ENCODE assay signal across 12 mouse cellular contexts in genomic region chr14:52108025-52108424, GRCm38 (mm10). TPM values are rescaled to one million over a fixed set of nuclear protein-coding genes. Genes with fewer than 3 reads are reported as not detected.
"Had no signal": no experiment of that assay in that cellular context is flagged by ENCODE, and none has a peak within 500 bp of the region (broad histone marks: within the 10 kb centered on the region; RNA-seq: fewer than 3 reads in every experiment).

No protein-coding gene starts in this region.

- DNase-seq: gastrocnemius, adult 2 months; gastrocnemius, postnatal 10 days; gastrocnemius, postnatal 25 days; heart, adult 18-20 months; heart, postnatal 10 days; heart, postnatal 4 days; kidney, adult 18-20 months; kidney, adult 8-10 months; kidney, postnatal 10 days; kidney, postnatal 25 days; kidney, postnatal 4 days had no signal

RNA-seq across cellular contexts. Expression of gene Rpgrip1, which starts 2.5 kb away (rescaled TPM):
- total RNA-seq: gastrocnemius, adult 2 months; gastrocnemius, postnatal 25 days; heart, postnatal 25 days had no signal
